Mouse (Mus musculus) liver, embryonic 14.5 days (tissue): Measurements from ENCODE around the gene Nrap.

Source experiments
- CTCF ChIP-seq: IDR thresholded peaks from 2 replicates; pipeline ENCODE4 v1.5.1; 2016; ENCODE audit warnings: antibody characterized with exemption, low read depth, control low read depth
- EP300 ChIP-seq: IDR thresholded peaks from 2 replicates; pipeline ENCODE4 v1.6.1; 2016; ENCODE audit warnings: antibody characterized with exemption, low read depth

- TF ChIP-seq CTCF (no peak), EP300 (no peak)
Measured at GRCm38 (mm10) chr19:56423370-56423769, 33.5 kb upstream of the Nrap start.
